Mouse (Mus musculus) left cerebral cortex, postnatal 25 days (tissue): Measurements from ENCODE around the gene Gmpr2. TPM values are rescaled to one million over a fixed set of nuclear protein-coding genes. Genes with fewer than 3 reads are reported as not detected.

Source experiments
- DNase-seq, 2 experiments: peaks; one replicate each; pipeline ENCODE4 v3.0.0; 2022; ENCODE audit warnings: low spot score in 2 of 2, mixed read lengths in 1 of 2
- intact Hi-C: fragments of 180-260 bp; cut with DNase I; formaldehyde crosslinking; loops from one replicate; pipeline ENCODE4 v1.15.1; 2025
- total RNA-seq, 2 experiments: library from RNA; stranded (reverse); gene quantifications; 2 replicates each; pipeline ENCODE4 v1.2.3; 2021

Gmpr2 gene
- total RNA-seq, 2 experiments from 2014 or later = 22.1 to 24.8 TPM

DNA sequence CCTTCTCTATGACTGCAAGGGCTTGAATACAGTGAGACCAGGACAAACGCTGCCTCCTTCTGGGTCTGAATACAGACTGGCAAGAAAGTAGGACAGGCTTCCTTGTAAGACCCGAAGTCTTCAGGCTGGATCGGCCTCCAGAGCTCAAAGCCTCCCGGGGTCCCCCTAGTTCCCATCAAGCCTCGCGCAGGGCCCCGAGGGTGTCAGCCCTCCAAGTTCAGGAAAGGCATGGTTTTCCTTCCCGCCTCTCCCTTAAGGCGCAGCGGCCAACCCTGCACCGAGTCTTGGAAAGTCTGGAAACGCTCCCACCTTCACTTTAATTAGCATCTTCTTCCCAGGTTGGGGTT is 282 bp upstream of the Gmpr2 start:
- DNase-seq = no peak
- intact Hi-C loops = loop anchor here (10.0 kb wide), 1 partner anchor 223 kb away; no protein-coding TSS in a partner anchor

DNA sequence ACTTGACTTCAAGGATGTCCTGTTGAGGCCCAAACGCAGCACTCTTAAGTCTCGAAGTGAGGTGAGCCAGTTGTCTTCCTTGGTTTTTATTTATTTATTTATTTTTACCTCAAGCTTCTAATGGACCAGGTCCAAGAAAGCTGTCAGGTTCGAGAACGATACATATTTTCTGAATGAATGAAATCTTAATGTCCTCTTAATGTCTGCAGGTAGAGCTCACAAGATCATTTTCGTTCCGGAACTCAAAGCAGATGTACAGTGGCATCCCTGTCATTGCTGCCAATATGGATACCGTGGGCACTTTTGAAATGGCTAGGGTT is 960 bp downstream of the Gmpr2 start:
- no peak for DNase-seq
- intact Hi-C loops = loop anchor here (10.0 kb wide), 1 partner anchor 222 kb away; no protein-coding TSS in a partner anchor

DNA sequence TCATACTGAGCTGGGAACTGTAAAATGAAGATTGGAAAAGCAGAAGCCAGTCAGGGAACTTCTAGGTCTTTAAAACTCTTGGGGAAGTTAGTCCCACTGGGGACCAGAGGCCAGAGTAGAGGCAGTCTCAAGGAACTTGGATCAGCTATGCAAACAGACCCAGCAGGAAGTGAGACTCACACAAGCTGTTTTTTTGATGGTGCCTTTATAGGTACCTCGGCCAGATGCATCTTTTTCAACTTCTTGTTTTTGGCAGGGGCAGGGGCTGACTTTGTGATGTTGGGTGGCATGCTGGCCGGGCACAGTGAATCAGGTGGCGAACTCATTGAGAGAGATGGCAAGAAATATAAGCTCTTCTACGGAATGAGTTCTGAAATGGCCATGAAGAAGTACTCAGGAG is 5.9 kb downstream of the Gmpr2 start:
- intact Hi-C loops = loop anchor here (10.0 kb wide), 1 partner anchor 217 kb away; no protein-coding TSS in a partner anchor
- DNase-seq = no peak

DNA sequence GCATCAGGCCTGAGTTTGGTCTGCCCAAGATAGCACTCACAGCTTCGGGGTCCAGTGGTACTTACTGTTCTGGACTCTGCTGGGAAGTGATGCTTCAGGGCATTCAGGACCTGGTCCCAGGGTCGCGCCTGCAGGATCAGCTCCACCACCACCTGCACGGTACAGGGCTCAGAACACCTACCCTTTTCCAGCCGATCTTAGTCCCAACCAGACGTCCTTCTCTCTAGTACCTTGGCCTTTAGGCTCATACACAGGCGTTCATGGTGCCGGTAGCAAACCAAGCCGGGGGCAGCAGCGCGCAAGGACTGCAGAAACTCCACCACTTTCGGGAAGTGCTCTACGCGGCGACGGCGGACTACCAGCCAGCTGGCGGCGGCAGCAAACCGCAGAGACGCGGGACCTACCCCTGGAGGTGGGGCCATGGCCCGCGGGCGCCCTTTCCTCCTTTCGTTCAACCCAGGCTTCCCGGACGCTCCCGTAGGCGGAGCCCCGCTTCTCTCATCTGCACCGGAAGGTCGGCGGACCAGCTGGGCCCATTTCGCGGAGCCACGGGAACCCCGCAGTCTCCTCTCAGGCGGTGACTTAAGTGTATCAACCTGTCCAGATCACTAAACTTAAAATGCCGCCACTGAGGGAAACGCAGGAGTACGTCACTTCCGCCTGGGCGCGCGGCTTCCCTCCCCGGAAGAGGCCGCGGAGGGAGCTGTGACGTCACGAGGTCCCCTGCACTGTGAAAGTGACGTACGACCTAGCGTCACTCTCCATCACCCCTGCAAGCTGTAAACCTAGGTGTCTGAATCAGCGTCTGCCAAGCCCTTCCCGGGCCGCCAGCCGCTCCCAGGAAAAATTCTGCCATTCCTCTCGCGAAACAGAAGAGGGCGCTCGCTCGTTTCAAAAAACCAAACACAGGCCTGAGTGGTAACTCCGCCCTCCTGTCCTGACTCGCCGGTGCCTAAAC is 9.7 kb downstream of the Gmpr2 start, which contains the start of gene Tinf2:
TSS of gene Tinf2 (minus strand) at position 661 of the 958 bp plus-strand sequence.
- intact Hi-C loops = loop anchor here (1.0 to 5.0 kb wide), 2 partner anchors 41 to 64 kb away; partner anchors contain the start of genes Dhrs1, Nop9 and Rabggta
- peak; percentile 98 for DNase-seq

DNA sequence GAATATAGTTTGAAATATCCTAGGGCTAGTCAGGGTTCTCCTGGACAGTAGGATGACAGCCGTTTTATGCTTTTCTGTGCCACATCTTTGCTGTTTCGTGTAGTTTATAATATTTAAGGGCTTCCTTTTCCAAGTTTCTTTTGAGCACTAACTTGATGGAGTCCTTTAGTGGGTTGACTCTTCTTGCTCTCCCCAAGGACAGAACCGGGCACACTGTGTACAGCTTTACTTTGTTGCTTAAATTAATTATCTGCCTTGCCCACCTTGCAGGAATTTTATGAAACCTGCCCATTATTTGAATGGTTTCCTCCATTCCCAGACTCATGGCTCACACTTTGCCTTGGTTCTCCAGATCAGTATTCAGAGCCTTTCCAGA is 10.4 kb downstream of the Gmpr2 start:
- intact Hi-C loops = loop anchor here (1.0 to 5.0 kb wide), 2 partner anchors 40 to 63 kb away; partner anchors contain the start of genes Dhrs1, Nop9 and Rabggta
- DNase-seq = no peak

DNA sequence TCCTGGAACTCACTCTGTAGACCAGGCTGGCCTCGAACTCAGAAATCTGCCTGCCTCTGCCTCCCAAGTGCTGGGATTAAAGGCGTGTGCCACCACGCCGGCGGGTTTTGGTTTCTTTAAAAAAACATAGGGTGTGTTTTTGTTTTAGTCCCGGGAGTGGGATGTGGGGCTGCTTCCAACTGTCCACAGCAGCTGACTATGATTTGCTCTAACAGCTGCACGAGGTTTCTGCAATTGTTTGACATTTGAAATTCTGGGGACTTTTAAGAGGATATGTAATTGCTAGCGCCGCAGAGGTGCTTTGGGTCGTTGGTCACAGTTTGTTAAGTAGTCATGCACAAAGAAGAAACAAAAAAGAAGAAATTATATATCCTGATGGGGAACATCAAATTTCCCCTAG is 17.7 kb downstream of the Gmpr2 start:
- intact Hi-C loops = no loop called here

DNA sequence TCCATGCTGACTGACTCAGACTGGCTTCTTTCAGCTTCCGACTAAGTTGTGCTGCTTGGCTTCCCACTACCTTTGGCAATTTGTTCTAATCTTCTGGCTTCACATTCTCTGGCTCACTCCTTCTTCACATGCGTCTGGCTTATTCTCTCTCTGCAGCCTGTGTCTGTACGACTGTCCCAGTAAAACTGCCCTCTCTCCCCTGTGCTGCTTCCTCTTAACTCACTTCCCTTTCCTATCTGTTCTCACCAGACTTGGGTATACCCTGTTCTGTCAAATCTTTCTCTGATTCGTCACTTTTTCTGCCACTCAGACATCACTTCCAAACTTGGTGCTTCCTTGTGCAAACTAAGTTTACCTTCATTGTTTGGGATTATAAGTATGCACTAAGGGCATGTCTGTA is 25.5 kb downstream of the Gmpr2 start:
- no peak for DNase-seq
- intact Hi-C loops = no loop called here

More for the DNA sequence above, 17.7 kb downstream of the Gmpr2 start:
- no peak for DNase-seq

DNA sequence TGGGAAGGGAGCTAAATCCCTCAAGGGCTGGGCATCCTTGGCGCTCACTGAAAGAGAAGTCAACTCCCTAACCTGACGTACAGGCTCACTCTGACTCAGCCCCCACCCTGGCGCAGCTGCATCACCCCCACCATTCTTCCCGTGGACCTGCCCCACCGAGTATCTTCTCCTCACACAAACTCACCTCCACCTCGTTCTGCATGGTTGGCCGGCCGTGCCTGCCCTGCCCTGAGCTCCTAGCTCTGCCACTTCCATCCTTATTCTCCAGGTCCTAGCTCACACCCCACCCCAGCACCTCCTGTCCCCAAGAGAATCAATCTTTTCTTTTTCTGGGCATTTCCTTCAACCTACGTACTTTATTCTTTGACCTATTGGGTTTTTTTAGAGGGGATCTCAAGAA is 29.4 kb downstream of the Gmpr2 start:
- DNase-seq = no peak
- intact Hi-C loops = loop anchor here (10.0 kb wide), 1 partner anchor 134 kb away; no protein-coding TSS in a partner anchor

DNA sequence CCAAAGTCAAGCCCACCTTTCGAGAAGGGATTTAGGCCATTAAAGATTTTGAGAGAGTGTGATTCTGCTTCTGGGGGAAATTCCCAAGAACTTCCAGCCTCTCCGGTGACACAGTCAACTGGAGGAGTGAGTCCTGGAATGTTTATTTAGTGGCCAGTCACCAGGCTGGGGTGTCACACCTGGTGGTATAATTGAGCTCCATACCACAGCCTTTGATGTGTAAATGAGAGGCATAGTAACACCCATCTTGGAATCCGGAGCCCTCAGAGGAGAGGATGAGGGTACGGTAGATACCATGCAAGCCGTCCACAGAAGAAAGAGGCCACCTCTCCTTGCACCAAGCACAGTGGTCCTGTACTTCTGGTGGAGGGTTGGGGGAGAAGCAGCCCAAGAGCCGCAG is 31.0 kb downstream of the Gmpr2 start:
- no peak for DNase-seq
- intact Hi-C loops = loop anchor here (10.0 kb wide), 1 partner anchor 132 kb away; no protein-coding TSS in a partner anchor

DNA sequence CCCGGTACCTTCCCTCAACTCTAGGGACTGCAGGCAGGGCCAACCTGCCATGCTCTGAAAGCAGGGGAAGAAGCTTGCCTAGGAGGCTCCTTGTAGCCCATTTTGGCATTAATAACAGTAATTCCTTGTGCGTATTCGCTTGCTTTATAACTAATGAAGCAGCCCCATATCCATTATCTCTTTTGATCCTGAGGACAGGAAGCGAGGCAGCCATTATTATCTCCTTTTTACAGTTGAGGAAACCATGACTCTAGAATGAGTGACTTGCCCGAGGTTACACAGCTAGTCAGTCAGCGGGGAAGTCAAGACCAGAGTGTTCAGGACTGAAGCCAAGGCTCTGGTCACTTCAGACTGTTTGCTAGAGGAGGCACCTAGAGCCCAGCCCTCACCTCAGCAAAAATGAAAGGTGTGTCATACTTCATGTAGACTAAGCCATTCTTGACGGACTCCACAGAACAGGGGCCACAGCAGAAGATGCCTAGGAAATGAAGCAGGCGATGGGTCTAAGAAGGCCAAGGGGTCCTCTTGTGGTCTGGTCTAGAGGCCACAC is 34.4 kb downstream of the Gmpr2 start:
- intact Hi-C loops = loop anchor here (10.0 kb wide), 1 partner anchor 129 kb away; no protein-coding TSS in a partner anchor
- DNase-seq = no peak

DNA sequence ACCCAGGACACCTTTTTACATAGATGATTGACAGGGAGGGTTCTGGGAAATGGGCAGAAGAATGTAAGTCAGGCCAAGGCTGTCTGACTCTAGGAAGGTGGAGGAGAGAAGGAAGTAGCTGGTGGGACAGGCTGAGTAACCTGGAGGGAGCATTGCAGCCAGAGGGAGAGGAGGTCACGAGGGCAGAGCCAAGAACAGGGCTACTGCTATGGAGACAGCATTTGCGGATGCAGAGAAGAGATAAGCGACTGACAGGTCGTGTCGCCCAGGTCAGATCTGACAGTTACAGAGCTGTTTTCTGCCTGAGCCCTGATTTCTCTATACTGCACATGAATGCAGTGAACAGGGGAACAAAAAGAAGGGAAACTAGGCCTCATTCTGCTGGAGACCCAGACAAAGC is 35.7 kb downstream of the Gmpr2 start:
- no peak for DNase-seq
- intact Hi-C loops = loop anchor here (10.0 kb wide), 1 partner anchor 127 kb away; no protein-coding TSS in a partner anchor

DNA sequence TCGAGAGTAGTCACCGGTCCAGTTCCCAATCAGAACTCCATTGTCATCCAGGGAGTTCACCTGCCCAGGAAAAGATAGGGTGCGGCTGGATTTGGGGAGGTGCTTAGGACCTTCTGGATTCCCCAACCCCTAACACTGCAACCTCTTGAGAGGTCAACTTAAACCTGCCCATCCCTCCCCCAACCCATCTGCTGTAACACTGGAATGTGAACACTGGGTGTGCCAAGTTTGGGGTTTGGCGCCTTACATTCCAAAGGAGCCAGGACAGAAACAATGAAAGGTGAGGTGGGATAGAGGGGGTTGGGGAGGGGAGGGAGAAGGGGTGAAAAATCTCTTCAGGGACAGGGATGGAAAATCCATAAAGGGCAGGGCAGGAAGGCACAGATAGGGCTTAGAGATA is 37.8 kb downstream of the Gmpr2 start:
- intact Hi-C loops = loop anchor here (10.0 kb wide), 1 partner anchor 125 kb away; no protein-coding TSS in a partner anchor
- DNase-seq = no peak

DNA sequence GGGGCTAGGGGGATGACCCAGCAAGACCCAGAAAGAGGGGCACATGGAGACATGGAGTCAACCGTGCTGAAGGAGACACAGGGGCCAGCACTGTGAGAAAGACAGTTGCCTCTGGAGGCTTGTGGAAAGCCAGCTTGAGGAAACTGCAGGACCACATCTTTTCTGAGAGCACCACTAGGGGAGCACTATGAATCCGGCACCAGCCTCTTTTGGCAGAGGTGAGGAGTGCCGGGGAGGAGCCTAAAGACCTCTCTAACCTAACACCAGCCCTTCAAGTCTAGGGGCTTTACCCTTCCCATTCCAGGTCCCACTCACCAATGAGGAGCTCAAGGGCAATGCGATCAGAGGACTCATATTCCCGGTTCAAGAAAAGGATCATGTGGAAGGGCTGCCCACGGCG is 40.0 kb downstream of the Gmpr2 start:
- intact Hi-C loops = no loop called here
- DNase-seq = no peak

DNA sequence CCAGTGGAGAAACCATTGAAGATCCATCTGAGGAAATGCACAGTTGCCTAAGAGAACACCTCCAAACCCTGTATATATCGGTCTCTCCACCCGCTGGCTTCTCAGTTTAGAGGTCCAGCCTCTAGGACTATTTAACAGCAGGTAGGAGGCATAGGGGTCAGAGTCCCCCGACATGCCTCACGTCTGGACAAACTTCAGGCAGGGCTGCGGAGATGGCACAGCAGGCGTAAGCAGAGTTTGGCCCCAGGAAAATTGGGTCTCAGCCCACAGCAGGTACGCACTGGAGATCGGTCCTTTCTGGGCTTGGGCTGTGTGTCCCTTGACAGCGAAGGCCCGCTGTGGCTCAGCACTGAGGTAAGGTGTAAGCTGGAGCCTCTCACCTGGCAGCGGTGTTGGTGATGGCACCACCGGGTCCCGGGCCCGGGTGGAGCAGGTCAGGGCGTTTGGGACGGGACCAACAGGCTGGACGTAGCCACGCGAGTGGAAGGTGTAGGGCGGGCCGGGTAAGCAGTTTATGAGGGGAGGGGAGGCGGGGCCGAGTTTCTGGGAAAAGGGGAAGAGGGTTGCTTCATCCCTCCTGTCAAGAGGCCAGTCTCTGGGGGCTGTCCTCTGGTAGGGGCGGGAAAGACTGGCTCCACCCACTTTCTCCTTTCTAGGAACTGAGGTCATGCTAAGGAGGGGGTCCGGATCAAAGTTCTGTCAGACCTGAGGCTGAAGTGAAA is 41.4 kb downstream of the Gmpr2 start:
- intact Hi-C loops = no loop called here
- no peak for DNase-seq

DNA sequence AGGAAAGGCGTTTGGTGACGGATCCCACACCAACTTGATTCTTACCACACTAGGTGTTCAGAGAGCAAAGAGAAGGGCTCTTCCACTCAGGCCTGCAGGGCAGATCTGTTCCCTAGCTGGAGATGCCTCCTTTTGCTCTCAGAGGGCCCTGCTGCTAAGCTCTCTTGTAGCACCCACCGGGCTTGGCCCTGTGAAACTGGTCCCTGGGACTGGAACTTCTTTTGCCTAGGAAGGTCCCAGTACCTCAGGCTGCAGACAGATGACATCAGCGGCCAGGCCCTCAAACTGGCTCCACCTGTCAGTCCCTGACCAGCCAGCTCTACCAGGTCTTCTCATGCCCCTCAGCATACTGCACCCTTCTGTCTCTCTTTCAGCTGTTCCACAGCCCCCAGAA is 42.0 kb downstream of the Gmpr2 start, which contains the start of gene Tgm1:
TSS of gene Tgm1 (minus strand) at position 198 of the 394 bp plus-strand sequence.
- intact Hi-C loops = no loop called here
- no peak for DNase-seq

DNA sequence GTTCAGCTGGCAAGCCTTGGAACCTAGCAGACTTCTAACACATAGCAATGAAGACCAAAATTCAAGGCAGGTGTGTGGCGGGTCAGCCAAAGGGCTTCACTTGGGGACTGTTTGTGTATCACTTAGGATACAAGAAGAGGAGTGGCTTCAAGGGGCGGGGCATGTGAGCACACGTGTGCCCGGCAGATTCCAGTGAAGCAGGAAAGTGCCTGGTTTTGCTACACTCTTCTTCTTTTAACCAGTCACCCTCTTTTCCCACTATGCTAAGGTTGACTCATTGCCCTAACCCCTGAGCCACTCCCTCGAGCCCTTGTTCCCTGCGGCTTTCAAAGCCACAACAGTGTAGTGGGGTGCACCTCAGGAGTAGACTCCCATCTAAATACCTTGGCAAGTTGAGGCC is 43.2 kb downstream of the Gmpr2 start:
- intact Hi-C loops = no loop called here
- no peak for DNase-seq

DNA sequence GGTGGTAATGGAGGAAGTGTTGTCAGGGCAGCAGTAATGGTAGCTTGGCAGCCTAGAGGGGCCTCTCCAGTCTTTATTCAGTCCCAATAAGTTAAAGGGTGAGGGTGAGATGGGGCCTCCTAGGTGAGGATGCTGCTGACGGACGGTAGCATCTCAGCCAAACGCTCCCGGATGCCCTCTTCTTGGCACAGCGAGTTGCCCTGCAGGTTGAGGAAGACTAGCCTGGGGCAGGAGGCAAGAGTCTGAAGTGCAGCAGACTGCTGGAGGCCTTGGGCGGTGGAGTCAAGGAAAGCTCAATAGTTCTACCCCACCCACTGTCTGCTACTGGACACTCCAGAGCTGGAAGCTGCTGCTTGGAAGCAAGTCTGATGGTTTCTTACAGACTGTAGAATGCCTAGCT is 44.5 kb downstream of the Gmpr2 start:
- intact Hi-C loops = no loop called here

DNA sequence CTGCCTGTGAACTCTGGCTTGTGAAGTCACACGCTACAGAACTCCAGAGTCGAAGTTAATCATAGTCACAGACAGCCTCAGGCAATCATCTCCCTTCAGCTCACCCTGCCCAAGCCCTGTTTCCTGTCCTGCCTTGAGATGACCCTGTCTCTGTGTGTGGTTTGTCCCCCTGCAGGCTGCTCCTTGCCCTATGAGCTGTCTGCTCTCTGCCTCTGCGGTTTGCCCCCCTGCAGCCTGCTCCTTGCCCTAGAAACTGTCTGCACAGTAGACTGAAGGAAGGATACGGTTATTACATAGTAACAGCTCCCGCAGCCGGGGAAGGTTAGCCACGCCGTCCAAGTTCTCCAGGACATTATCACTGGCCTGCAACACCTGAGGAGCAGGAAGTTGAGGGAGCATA is 45.1 kb downstream of the Gmpr2 start:
- intact Hi-C loops = no loop called here
- no peak for DNase-seq

More for the DNA sequence above, 44.5 kb downstream of the Gmpr2 start:
- DNase-seq = no peak

DNA sequence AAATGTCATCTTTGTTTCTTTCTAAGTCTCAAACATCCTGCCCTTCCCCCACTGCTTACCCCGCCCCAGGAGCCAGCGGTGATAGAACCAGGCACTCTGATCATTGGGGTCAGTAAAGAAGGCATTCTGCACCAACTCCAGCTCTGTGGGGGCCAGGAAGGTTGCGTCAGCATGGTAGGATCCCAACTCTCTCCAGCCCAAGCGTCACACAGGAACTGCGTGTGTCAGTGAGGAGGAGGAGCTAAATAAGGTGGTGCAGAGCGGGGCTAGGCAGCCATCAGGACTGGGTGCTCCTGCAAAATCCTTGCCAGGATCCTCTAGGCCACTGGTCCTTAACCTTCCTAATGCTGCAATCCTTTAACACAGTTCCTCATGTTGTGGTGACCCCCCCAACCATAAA is 48.0 kb downstream of the Gmpr2 start:
- peak in 1 of 2 experiments; percentile 24 for DNase-seq
- intact Hi-C loops = loop anchor here (5.0 kb wide), 1 partner anchor 37 kb away; the partner anchor contains the start of gene Tinf2

DNA sequence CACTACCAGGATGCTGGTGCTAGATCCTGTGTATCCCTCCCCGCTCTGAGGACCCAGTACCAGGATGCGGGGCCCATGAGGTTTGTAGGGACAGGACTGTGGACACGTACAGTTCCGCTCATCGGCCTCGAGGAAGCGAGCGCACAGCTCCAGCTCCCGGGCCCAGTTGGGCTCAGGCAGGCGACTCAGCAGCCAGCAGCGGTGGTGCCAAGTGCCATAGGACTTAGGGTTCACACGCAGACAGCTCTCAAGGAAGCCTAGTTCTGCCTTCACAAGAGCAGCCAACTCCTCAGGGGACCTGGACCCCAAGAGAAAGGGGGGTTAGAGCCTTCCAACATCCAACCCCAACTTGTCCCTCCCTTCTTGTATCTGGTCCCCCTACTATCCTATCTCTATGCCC is 48.9 kb downstream of the Gmpr2 start:
- intact Hi-C loops = loop anchor here (5.0 kb wide), 1 partner anchor 38 kb away; the partner anchor contains the start of gene Tinf2
- DNase-seq = no peak
